Mouse (Mus musculus): ENCODE results near the gene Plekhg6. TPM values are rescaled to one million over a fixed set of nuclear protein-coding genes. Genes with fewer than 3 reads are reported as not detected.
A peak's percentile ranks its signal among the peaks of the same experiment; 100 is the strongest.

Plekhg6 gene
- total and polyA plus RNA-seq, 2 experiments from 2014 or later: 0.05 TPM; not detected in 1

GRCm38 (mm10) chr6:125333112-125333899 lies 47.3 kb downstream of the Plekhg6 start:
- H3K27ac ChIP-seq (ENCODE audit: low read depth): no peak overlapping the region
- no peaks in the 10 kb centered on the region for H3K27me3 ChIP-seq (ENCODE audit: control insufficient read depth, insufficient read depth, low read length)
- DNase-seq (ENCODE audit: low spot score) (no peak), ATAC-seq (ENCODE audit: insufficient read depth, low read depth) (no peak)
- H3K4me2 ChIP-seq (ENCODE audit: low read depth, low read length): no peak overlapping the region
- H3K9me3 ChIP-seq (replicated peaks; ENCODE audit: control insufficient read depth, low read length): no peaks in the 10 kb centered on the region
- H3K9ac ChIP-seq (replicated peaks; ENCODE audit: low read depth, low read length): no peak overlapping the region
- WGBS: 69% methylated on average over 14 of the region's 14 CpGs
- peaks cover 4% of the 10 kb centered on the region; the same call in 1 of the 2 replicates for H3K4me1 ChIP-seq (ENCODE audit: control insufficient read depth, insufficient read depth)
- TF ChIP-seq EP300 (IDR thresholded peaks at IDR 0.05; ENCODE audit: low read depth) (no peak), CTCF (IDR thresholded peaks at IDR 0.05; ENCODE audit: low read depth) (no peak)
- no peak overlapping the region for H3K4me3 ChIP-seq (ENCODE audit: low read depth, low read length)
- H3K36me3 ChIP-seq (replicated peaks; ENCODE audit: control insufficient read depth, insufficient read depth, low read length): no peaks in the 10 kb centered on the region

GRCm38 (mm10) chr6:125330626-125331326 lies 49.8 kb downstream of the Plekhg6 start:
- Histone ChIP-seq H3K36me3 (replicated peaks; ENCODE audit: control insufficient read depth, insufficient read depth, low read length) (no peaks in the 10 kb centered on the region), H3K4me3 (ENCODE audit: low read depth, low read length) (peak overlapping the region; percentile 61), H3K4me1 (ENCODE audit: control insufficient read depth, insufficient read depth) (peaks cover 4% of the 10 kb centered on the region; the same call in 1 of the 2 replicates), H3K9me3 (replicated peaks; ENCODE audit: control insufficient read depth, low read length) (no peaks in the 10 kb centered on the region), H3K27me3 (ENCODE audit: control insufficient read depth, insufficient read depth, low read length) (no peaks in the 10 kb centered on the region), H3K4me2 (ENCODE audit: low read depth, low read length) (peak overlapping the region; percentile 89), H3K9ac (replicated peaks; ENCODE audit: low read depth, low read length) (peak overlapping the region; percentile 61), H3K27ac (ENCODE audit: low read depth) (peak overlapping the region; percentile 72)
- ATAC-seq (ENCODE audit: insufficient read depth, low read depth): peak; percentile 94
- under 1% methylated on average over 39 of the region's 39 CpGs for WGBS
- TF ChIP-seq EP300 (IDR thresholded peaks at IDR 0.05; ENCODE audit: low read depth) (no peak), CTCF (IDR thresholded peaks at IDR 0.05; ENCODE audit: low read depth) (no peak)
- peak; percentile 85 for DNase-seq (ENCODE audit: low spot score)

GRCm38 (mm10) chr6:125328243-125328642 lies 52.4 kb downstream of the Plekhg6 start:
- ATAC-seq (ENCODE audit: insufficient read depth, low read depth) (no peak), DNase-seq (ENCODE audit: low spot score) (no peak)
- no peaks in the 10 kb centered on the region for H3K27me3 ChIP-seq (ENCODE audit: control insufficient read depth, insufficient read depth, low read length)
- H3K9ac ChIP-seq (replicated peaks; ENCODE audit: low read depth, low read length): no peak overlapping the region
- H3K36me3 ChIP-seq (replicated peaks; ENCODE audit: control insufficient read depth, insufficient read depth, low read length): no peaks in the 10 kb centered on the region
- no peak for TF ChIP-seq EP300 (IDR thresholded peaks at IDR 0.05; ENCODE audit: low read depth)
- TF ChIP-seq CTCF (IDR thresholded peaks at IDR 0.05; ENCODE audit: low read depth): peak; percentile 35
- no peaks in the 10 kb centered on the region for H3K9me3 ChIP-seq (replicated peaks; ENCODE audit: control insufficient read depth, low read length)
- no peak overlapping the region for H3K4me3 ChIP-seq (ENCODE audit: low read depth, low read length)
- no peak overlapping the region for H3K27ac ChIP-seq (ENCODE audit: low read depth)
- H3K4me1 ChIP-seq (ENCODE audit: control insufficient read depth, insufficient read depth): peaks cover 7% of the 10 kb centered on the region
- 77% methylated on average over 5 of the region's 5 CpGs for WGBS
- H3K4me2 ChIP-seq (ENCODE audit: low read depth, low read length): no peak overlapping the region

GRCm38 (mm10) chr6:125325337-125325736 lies 55.3 kb downstream of the Plekhg6 start:
- DNase-seq (ENCODE audit: low spot score) (no peak), ATAC-seq (ENCODE audit: insufficient read depth, low read depth) (0 out of 2 replicates have a peak, but pooled peaks have one; percentile 34)
- H3K9me3 ChIP-seq (replicated peaks; ENCODE audit: control insufficient read depth, low read length): no peaks in the 10 kb centered on the region
- H3K4me3 ChIP-seq (ENCODE audit: low read depth, low read length): no peak overlapping the region
- H3K9ac ChIP-seq (replicated peaks; ENCODE audit: low read depth, low read length): no peak overlapping the region
- no peak overlapping the region for H3K4me2 ChIP-seq (ENCODE audit: low read depth, low read length)
- no peak for TF ChIP-seq EP300 (IDR thresholded peaks at IDR 0.05; ENCODE audit: low read depth)
- no peak for TF ChIP-seq CTCF (IDR thresholded peaks at IDR 0.05; ENCODE audit: low read depth)
- H3K4me1 ChIP-seq (ENCODE audit: control insufficient read depth, insufficient read depth): peaks cover 9% of the 10 kb centered on the region
- H3K27ac ChIP-seq (ENCODE audit: low read depth): no peak overlapping the region
- 24% methylated on average over 6 of the region's 6 CpGs for WGBS
- no peaks in the 10 kb centered on the region for H3K36me3 ChIP-seq (replicated peaks; ENCODE audit: control insufficient read depth, insufficient read depth, low read length)
- H3K27me3 ChIP-seq (ENCODE audit: control insufficient read depth, insufficient read depth, low read length): peaks cover 25% of the 10 kb centered on the region

- Histone ChIP-seq H3K9me3 (replicated peaks; ENCODE audit: control insufficient read depth, low read length) (no peaks in the 10 kb centered on the region), H3K27me3 (ENCODE audit: control insufficient read depth, insufficient read depth, low read length) (peaks cover 31% of the 10 kb centered on the region), H3K36me3 (replicated peaks; ENCODE audit: control insufficient read depth, insufficient read depth, low read length) (no peaks in the 10 kb centered on the region), H3K9ac (replicated peaks; ENCODE audit: low read depth, low read length) (no peak overlapping the region), H3K27ac (ENCODE audit: low read depth) (no peak overlapping the region), H3K4me3 (ENCODE audit: low read depth, low read length) (no peak overlapping the region), H3K4me2 (ENCODE audit: low read depth, low read length) (no peak overlapping the region), H3K4me1 (ENCODE audit: control insufficient read depth, insufficient read depth) (peaks cover 16% of the 10 kb centered on the region)
- 71% methylated on average over 6 of the region's 6 CpGs for WGBS
- ATAC-seq (ENCODE audit: insufficient read depth, low read depth) (no peak), DNase-seq (ENCODE audit: low spot score) (no peak)
- TF ChIP-seq CTCF (IDR thresholded peaks at IDR 0.05; ENCODE audit: low read depth): no peak
- TF ChIP-seq EP300 (IDR thresholded peaks at IDR 0.05; ENCODE audit: low read depth): no peak
These were observed 57.0 kb downstream of the Plekhg6 start for GRCm38 (mm10) chr6:125323547-125323946.
